In genomic region chr3:96719173-96719572, GRCm38 (mm10) we compare ENCODE assay signal across 8 mouse cellular contexts. TPM values are rescaled to one million over a fixed set of nuclear protein-coding genes. Genes with fewer than 3 reads are reported as not detected.
A peak's percentile ranks its signal among the peaks of the same experiment; 100 is the strongest.
DNase-seq lines count a peak whose midpoint lies in the region; ATAC-seq and TF ChIP-seq lines count a peak whose summit lies in the region.
"Had no signal": no experiment of that assay in that cellular context is flagged by ENCODE, and none has a peak within 500 bp of the region (broad histone marks: within the 10 kb centered on the region; RNA-seq: fewer than 3 reads in every experiment).

No protein-coding gene starts in this region.

- peak overlapping the region; percentile 23; the same call in 1 of the 2 replicates for H3K4me2 ChIP-seq in kidney, postnatal 0 days (ENCODE audit: low read length)
- H3K4me2 ChIP-seq: lung, embryonic 15.5 days had no signal

- H3K9ac ChIP-seq in kidney, postnatal 0 days (ENCODE audit: low read depth, low read length) = no peak overlapping the region
- H3K9ac ChIP-seq: lung, embryonic 15.5 days had no signal

- intact Hi-C loops in left cerebral cortex, adult 2 months (cut with DNase I) = no loop called here
- intact Hi-C loops in left cerebral cortex, postnatal 36 days (cut with DNase I) = no loop called here

- peak; percentile 57 for TF ChIP-seq CTCF in left cerebral cortex, adult 2 months (IDR thresholded peaks at IDR 0.05)
- TF ChIP-seq CTCF in kidney, postnatal 0 days (IDR thresholded peaks at IDR 0.05; ENCODE audit: low read depth) = peak; percentile 68

- H3K4me3 ChIP-seq in left cerebral cortex, adult 2 months = no peak overlapping the region
- H3K4me3 ChIP-seq in kidney, postnatal 0 days (replicated peaks; ENCODE audit: low read depth, low read length) = no peak overlapping the region
- H3K4me3 ChIP-seq: lung, embryonic 15.5 days had no signal

- 37% methylated on average over 14 of the region's 14 CpGs for WGBS in kidney, postnatal 0 days

- H3K4me1 ChIP-seq in kidney, postnatal 0 days (replicated peaks; ENCODE audit: insufficient read depth, low read length) = no peaks in the 10 kb centered on the region
- H3K4me1 ChIP-seq: lung, embryonic 15.5 days had no signal

- H3K27ac ChIP-seq in left cerebral cortex, adult 2 months = no peak overlapping the region
- H3K27ac ChIP-seq in kidney, postnatal 0 days = no peak overlapping the region
- H3K27ac ChIP-seq: lung, embryonic 15.5 days had no signal

- H3K36me3 ChIP-seq in kidney, postnatal 0 days (ENCODE audit: insufficient read depth, low read length) = peaks cover 35% of the 10 kb centered on the region; the same call in 1 of the 2 replicates

- peak; percentile 45; the same call in 1 of the 2 replicates for ATAC-seq in kidney, postnatal 0 days (replicated peaks; ENCODE audit: low FRiP score, low read depth)
- peak; percentile 67 for ATAC-seq in megakaryocyte-erythroid progenitor cell, adult 5-6 weeks (replicated peaks; ENCODE audit: low FRiP score, low TSS enrichment, poor library complexity, severe bottlenecking)

- no peaks in the 10 kb centered on the region for H3K9me3 ChIP-seq in kidney, postnatal 0 days (replicated peaks; ENCODE audit: low read length)
- H3K9me3 ChIP-seq: lung, embryonic 15.5 days had no signal

- peak in 1 of 2 experiments; percentile 43 for DNase-seq in left cerebral cortex, adult 2 months (ENCODE audit: extremely low spot score in 1 of 2, low spot score in 2 of 2)
- no peak for DNase-seq in left cerebral cortex, postnatal 36 days (ENCODE audit: low spot score in 2 of 2)
- peak; percentile 75 for DNase-seq in adrenal gland, postnatal 14 days
- DNase-seq in cerebellum, postnatal 14 days = peak; percentile 83 to 92
- DNase-seq in kidney, postnatal 0 days (ENCODE audit: low spot score) = peak; percentile 64
- DNase-seq in yolk sac, embryonic 10.5 days (ENCODE audit: low spot score) = no peak

- H3K27me3 ChIP-seq in kidney, postnatal 0 days (ENCODE audit: insufficient read depth, low read length) = no peaks in the 10 kb centered on the region
- H3K27me3 ChIP-seq: lung, embryonic 15.5 days had no signal

RNA-seq across cellular contexts. Expression of gene Polr3c, which starts 8.3 kb away (rescaled TPM):
- 10 to 100 TPM; 22.7 to 25.3 TPM for total RNA-seq in left cerebral cortex, adult 2 months (2021)
- 10 to 100 TPM; 24.1 to 28.0 TPM for total RNA-seq in left cerebral cortex, postnatal 36 days (2021)
- total RNA-seq in adrenal gland, postnatal 14 days (2021) = 26.4 and 33.4 TPM in 2 replicates
- polyA plus RNA-seq in kidney, postnatal 0 days (2015; fragmentation: Nextera tagmentation; extraction: Ambion mirVana) = 25.3 and 29.8 TPM in 2 replicates
- 37.2 and 41.7 TPM in 2 replicates for total RNA-seq in megakaryocyte-erythroid progenitor cell, adult 5-6 weeks (2014; fragmentation: Nextera tagmentation)
- 17.6 and 28.0 TPM in 2 replicates for total RNA-seq in megakaryocyte-erythroid progenitor cell, adult 5-6 weeks (2017)

RNA-seq across cellular contexts. Expression of gene Rnf115, which starts 8.3 kb away (rescaled TPM):
- 10 to 100 TPM; 58.3 to 61.9 TPM for total RNA-seq in left cerebral cortex, adult 2 months (2021)
- 10 to 100 TPM; 66.4 to 66.7 TPM for total RNA-seq in left cerebral cortex, postnatal 36 days (2021)
- total RNA-seq in adrenal gland, postnatal 14 days (2021) = 33.5 and 34.2 TPM in 2 replicates
- polyA plus RNA-seq in kidney, postnatal 0 days (2015; fragmentation: Nextera tagmentation; extraction: Ambion mirVana) = 59.0 and 59.2 TPM in 2 replicates
- 35.3 and 40.0 TPM in 2 replicates for total RNA-seq in megakaryocyte-erythroid progenitor cell, adult 5-6 weeks (2014; fragmentation: Nextera tagmentation)
- 51.7 and 74.3 TPM in 2 replicates for total RNA-seq in megakaryocyte-erythroid progenitor cell, adult 5-6 weeks (2017)

RNA-seq across cellular contexts. Expression of gene Nudt17, which starts 10.8 kb away (rescaled TPM):
- 10 to 100 TPM in 1 of 2 experiments, 1 to 10 TPM in 1; 8.7 to 10.4 TPM for total RNA-seq in left cerebral cortex, adult 2 months (2021)
- total RNA-seq in left cerebral cortex, postnatal 36 days (2021) = 1 to 10 TPM; 9.0 to 9.8 TPM
- 3.6 and 4.1 TPM in 2 replicates for total RNA-seq in adrenal gland, postnatal 14 days (2021)
- polyA plus RNA-seq in kidney, postnatal 0 days (2015; fragmentation: Nextera tagmentation; extraction: Ambion mirVana) = 8.2 and 9.5 TPM in 2 replicates
- not detected in 2 replicates for total RNA-seq in megakaryocyte-erythroid progenitor cell, adult 5-6 weeks (2014; fragmentation: Nextera tagmentation)
- not detected in 2 replicates for total RNA-seq in megakaryocyte-erythroid progenitor cell, adult 5-6 weeks (2017)

RNA-seq across cellular contexts. Expression of gene Pias3, which starts 23.0 kb away (rescaled TPM):
- 10 to 100 TPM; 23.6 to 30.3 TPM for total RNA-seq in left cerebral cortex, adult 2 months (2021)
- total RNA-seq in left cerebral cortex, postnatal 36 days (2021) = 10 to 100 TPM; 23.9 to 24.3 TPM
- 21.3 and 31.9 TPM in 2 replicates for total RNA-seq in adrenal gland, postnatal 14 days (2021)
- 38.7 and 39.1 TPM in 2 replicates for polyA plus RNA-seq in kidney, postnatal 0 days (2015; fragmentation: Nextera tagmentation; extraction: Ambion mirVana)
- total RNA-seq in megakaryocyte-erythroid progenitor cell, adult 5-6 weeks (2014; fragmentation: Nextera tagmentation) = 11.0 and 14.2 TPM in 2 replicates
- total RNA-seq in megakaryocyte-erythroid progenitor cell, adult 5-6 weeks (2017) = 1.7 and 2.9 TPM in 2 replicates

RNA-seq across cellular contexts. Expression of gene Ankrd35, which starts 49.2 kb away (rescaled TPM):
- 1 to 10 TPM; 8.3 to 9.5 TPM for total RNA-seq in left cerebral cortex, adult 2 months (2021)
- total RNA-seq in left cerebral cortex, postnatal 36 days (2021) = 1 to 10 TPM; 7.5 to 8.1 TPM
- 1.7 and 2.9 TPM in 2 replicates for total RNA-seq in adrenal gland, postnatal 14 days (2021)
- polyA plus RNA-seq in kidney, postnatal 0 days (2015; fragmentation: Nextera tagmentation; extraction: Ambion mirVana) = 1.0 and 1.3 TPM in 2 replicates
- 0.17 TPM in 1 of 2 replicates, not detected in the other for total RNA-seq in megakaryocyte-erythroid progenitor cell, adult 5-6 weeks (2014; fragmentation: Nextera tagmentation)
- 0.11 TPM in 1 of 2 replicates, not detected in the other for total RNA-seq in megakaryocyte-erythroid progenitor cell, adult 5-6 weeks (2017)

Comparison
In these comparisons a context has a peak if more than half of its experiments do, and no peak if none do; other contexts are left out.
1. DNase-seq: peak in adrenal gland, postnatal 14 days (single experiment), cerebellum, postnatal 14 days (2 of 2) and kidney, postnatal 0 days (single experiment); none in left cerebral cortex, postnatal 36 days (0 of 2) and yolk sac, embryonic 10.5 days (single experiment).